Mouse (Mus musculus) splenic B cell, adult 2 months (primary cell): Measurements from ENCODE around the gene Zswim5.

Experiments
- DNase-seq: peaks from one replicate; pipeline ENCODE4 v3.0.0-alpha.2; 2011; ENCODE audit warnings: low read depth, low spot score
- H3K27me3 ChIP-seq: 2 replicates; pipeline ENCODE4 v1.6.1; 2012; ENCODE audit warnings: mild to moderate bottlenecking, low read length, moderate library complexity, mixed read lengths; ENCODE audit not compliant: control insufficient read depth, poor library complexity, insufficient read depth, severe bottlenecking
- H3K36me3 ChIP-seq: 2 replicates; pipeline ENCODE4 v1.6.1; 2012; ENCODE audit warnings: mild to moderate bottlenecking, low read length, moderate library complexity, mixed read lengths; ENCODE audit not compliant: control insufficient read depth, poor library complexity, insufficient read depth, severe bottlenecking

Gene Zswim5

DNA sequence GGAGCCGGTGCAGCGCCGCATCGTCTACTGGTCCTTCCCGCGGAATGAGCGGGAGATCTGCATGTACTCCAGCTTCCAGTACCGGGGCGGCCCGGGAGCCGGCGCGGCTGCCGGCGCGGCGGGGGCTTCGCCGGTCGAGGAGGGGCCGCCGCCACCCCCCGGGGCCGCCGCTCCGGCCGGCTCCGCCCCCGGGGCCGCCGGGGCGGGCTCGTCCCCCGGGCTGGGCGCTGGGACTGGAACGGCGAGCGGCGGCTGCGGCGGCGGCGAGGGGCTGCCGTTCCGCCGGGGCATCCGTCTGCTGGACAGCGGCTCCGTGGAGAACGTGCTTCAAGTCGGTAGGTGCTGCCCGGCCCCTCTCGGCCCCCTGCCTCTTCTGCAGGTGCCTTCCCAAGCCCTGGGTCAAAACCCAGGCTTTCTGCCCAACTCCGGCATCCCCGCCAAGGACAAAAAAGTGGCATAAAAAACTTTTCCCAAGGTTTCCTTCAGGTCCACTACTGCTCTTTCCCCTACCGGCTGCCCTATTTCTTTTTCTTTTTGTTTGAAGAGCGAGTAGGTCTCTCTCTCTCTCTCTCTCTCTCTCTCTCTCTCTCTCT lies 649 bp downstream of the Zswim5 start:
- peaks cover 4% of the 10 kb centered on the region for H3K27me3 ChIP-seq
- no peaks in the 10 kb centered on the region for H3K36me3 ChIP-seq
- peak; percentile 22 for DNase-seq

DNA sequence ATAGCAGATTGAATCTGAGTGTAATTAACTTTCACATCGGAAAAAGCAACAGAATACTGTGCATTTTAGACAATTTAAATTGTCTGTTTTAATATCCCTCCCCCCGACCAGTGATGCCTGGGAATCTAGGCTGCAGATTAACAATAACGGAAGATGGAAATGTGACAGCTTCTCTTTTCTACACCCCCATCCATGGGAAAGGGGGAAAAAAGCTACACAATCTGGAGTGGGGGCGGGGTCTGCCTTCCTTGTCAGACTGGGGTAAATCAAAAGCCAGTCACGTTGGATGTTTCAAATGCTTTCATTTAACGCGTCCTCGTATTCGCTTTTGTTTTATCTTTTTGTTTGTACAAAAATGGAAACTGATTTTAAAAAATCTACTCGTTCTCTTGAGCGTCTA lies 1.3 kb downstream of the Zswim5 start:
- Histone ChIP-seq H3K27me3 (peaks cover 2% of the 10 kb centered on the region), H3K36me3 (no peaks in the 10 kb centered on the region)
- DNase-seq, result no peak

DNA sequence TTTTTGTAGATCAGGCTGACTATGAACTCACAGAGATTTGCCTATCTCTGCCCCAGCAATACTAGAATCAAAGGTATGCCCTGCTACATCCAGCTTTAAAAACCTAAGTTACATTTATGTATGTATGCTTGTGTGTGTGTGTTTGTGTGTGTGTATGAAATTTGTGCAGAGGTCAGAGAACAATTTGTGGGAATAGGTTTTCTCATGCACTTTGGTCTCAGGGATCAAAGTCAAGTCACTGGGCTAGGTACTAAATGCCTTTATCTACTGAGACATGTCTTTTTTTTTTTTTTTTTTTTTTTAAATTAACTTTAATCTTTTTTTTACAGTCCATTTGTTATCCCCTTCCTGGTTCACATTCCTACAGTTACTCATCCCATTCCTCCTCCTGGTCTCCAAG lies 5.5 kb downstream of the Zswim5 start:
- DNase-seq, result no peak
- Histone ChIP-seq H3K36me3 (no peaks in the 10 kb centered on the region), H3K27me3 (no peaks in the 10 kb centered on the region; the same call in 1 of the 2 replicates)

DNA sequence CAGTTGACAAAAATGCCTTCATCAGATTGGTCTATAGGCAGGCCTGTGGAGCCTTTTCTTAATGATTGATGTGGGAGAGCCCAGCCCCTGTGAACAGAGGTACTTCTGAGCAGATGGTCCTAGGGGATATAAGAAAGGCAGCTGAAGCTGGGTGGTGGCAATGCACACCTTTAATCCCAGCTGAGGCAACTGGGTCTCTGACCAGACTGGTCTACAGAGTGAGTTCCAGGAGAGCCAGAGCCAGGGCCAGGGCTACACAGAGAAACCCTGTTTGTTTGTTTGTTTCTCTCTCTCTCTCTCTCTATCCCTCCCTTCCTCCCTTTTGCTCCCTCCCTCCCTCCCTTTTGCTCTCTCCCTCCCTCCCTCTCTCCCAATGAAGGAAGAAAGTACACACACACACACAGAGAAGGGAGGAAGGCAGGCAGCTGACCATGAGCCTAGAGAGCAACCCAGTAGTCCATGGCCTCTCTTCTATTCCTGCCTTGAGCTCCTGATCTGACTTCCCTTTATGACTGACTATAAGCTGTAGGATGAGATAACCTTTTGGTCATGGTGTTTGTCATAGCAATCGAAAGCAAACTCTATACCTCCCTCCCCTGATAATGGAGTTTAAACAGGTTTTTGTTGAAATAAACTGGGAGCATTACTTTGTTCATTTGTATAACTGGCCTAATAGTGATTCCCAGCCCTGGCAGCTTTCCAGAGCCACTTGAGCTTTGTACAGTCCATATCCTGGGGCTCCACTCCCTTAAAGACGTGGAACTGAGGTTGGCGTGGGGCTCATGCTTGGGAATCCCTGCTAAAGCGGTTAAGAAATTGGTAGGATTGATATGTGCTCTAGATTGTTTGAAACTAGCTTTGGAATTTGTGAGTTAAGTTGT lies 17.3 kb downstream of the Zswim5 start:
- H3K36me3 ChIP-seq, result no peaks in the 10 kb centered on the region
- H3K27me3 ChIP-seq, result no peaks in the 10 kb centered on the region
- no peak for DNase-seq

DNA sequence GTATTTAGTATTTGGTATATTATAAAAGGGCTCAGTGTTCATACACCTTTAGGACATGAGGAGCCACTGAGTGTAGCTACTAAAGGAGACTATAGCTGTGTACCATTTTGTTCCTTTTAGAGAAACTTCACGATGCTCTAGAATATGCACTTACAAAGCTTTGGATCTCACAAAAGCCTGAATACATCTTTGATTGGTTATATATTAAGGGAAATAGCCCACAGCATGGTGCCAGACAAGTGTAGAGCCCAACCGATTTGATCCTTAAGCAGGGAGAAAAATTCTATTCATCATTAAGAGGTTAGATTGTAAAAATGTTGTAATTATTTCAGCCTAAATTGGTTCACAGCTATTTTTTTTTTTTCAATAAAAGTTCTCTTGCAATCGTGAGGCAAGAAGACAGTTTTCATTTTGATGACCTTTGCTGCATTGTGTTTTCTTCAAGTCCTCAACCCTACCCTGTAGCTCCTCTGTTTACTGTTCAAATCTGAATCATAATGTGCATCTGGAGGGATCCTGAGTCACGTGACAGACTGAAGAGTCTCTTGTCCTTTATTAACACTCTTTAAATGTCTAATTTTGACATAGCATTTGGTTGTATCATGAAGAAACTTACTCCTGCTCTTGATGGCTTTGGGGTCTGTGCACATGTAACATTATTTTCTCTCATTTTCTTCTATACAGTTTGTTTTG lies 33.5 kb downstream of the Zswim5 start:
- DNase-seq, result no peak
- Histone ChIP-seq H3K36me3 (no peaks in the 10 kb centered on the region), H3K27me3 (no peaks in the 10 kb centered on the region)

DNA sequence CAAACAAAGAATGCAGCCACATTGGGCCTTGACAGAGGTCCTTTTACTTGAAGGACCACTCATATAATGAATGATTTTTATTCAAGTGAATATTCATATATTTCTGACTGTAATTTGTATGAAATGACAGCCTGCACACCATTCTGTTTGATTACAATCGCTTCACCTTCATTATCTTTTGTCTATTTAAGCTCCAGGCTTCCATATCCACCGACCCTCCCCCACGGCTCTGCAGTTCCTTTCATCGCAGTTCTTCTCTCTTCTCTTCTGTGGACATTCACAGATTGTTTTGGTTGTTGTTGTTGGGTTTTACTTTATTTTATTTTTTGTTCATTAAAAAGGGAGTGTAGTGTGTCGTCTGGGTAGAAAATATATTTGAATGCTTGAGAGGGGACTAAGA lies 34.0 kb downstream of the Zswim5 start:
- no peak for DNase-seq
- Histone ChIP-seq H3K36me3 (no peaks in the 10 kb centered on the region), H3K27me3 (no peaks in the 10 kb centered on the region)

DNA sequence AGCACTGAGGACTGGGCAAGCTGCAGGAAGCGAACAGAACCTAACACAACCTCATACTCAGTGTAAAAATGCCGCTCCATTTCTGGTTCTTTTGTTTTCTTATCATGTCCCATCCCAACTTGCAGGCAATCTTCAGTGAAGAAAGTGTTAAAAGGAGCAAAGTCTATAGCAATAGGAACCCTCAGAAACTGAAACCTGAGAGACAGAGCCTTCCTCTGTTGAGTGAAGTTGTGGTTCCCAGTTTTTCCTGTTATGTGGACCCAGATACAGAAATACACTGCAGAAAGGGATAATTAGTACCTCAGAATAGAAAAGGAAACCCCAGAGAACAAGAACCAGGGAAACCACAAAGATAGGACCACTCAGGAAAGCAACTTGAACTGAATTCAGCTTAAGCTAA lies 36.1 kb downstream of the Zswim5 start:
- no peak for DNase-seq
- Histone ChIP-seq H3K27me3 (no peaks in the 10 kb centered on the region), H3K36me3 (no peaks in the 10 kb centered on the region)

DNA sequence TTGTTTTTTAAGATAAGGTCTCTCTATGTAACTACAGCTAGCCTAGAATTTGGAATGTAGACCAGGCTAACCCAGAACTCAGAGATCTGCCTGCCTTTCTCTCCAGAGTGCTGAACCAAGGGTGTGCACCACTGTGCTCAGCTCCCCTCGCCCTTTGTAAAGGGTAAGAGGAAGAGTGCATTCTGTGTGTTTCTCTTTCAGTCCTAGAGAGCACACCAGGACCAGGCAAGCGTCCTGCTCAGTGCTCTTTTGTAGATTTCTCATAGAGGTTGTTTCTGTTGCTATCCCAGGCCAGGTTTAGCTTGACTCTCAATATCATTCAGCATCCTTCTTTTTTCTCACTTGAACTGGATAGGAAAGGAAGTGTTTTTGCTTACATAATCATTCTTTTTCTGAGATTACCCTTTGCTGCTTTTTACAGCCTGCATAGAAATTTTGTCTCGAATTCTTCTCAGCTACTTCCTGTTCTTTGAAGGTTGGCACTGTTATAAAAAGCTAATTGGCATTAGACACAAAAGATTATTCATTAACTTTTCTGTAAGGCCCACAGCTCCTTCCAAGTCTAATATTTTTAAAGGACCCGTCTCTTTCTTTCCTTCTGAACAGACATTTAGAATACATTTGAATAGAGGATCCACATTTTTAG lies 51.0 kb downstream of the Zswim5 start:
- H3K27me3 ChIP-seq, result 0 out of 2 replicates have a peak, but pooled peaks cover 2% of the 10 kb centered on the region
- DNase-seq, result no peak
- H3K36me3 ChIP-seq, result no peaks in the 10 kb centered on the region

DNA sequence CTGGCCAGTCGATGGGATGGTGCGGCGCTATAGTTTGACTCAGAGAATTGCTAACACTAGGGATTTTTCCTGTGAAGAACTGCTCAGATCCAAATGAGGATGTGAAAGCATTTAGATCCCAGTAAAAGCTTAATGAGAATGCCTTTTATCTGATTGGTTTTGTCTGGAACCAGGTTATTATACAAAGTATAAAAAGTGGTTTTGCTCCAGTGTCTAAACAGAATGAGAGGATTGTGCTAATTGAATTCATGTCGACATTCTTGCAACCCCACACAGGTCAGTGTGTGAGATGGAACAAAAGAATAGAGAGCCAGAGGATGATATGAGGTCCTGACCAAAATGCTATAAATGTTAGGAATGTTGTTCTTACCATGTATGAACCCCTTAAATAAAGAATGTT lies 62.4 kb downstream of the Zswim5 start:
- H3K27me3 ChIP-seq, result no peaks in the 10 kb centered on the region
- DNase-seq, result no peak

DNA sequence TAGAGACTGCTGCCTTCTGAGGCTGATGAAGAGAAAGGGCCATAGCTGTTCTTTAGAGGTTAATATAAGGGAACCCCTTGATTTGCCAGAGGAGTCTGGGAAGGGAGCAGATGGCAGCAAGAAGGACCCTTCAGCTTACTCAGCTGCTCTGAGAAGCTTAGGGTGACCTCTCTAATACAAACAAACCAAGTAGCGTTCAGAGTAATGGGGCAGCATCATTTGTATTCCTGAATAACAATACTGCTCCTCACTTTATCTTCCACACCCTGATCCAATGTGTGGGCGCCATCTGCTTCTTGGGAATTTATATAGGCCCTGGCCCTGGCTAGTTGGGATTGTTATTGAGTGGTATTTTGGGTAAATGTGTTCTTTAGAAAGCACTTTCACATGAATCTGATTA lies 65.5 kb downstream of the Zswim5 start:
- H3K36me3 ChIP-seq, result no peaks in the 10 kb centered on the region
- DNase-seq, result no peak
- H3K27me3 ChIP-seq, result no peaks in the 10 kb centered on the region

More for the DNA sequence above, 62.4 kb downstream of the Zswim5 start:
- no peaks in the 10 kb centered on the region for H3K36me3 ChIP-seq

DNA sequence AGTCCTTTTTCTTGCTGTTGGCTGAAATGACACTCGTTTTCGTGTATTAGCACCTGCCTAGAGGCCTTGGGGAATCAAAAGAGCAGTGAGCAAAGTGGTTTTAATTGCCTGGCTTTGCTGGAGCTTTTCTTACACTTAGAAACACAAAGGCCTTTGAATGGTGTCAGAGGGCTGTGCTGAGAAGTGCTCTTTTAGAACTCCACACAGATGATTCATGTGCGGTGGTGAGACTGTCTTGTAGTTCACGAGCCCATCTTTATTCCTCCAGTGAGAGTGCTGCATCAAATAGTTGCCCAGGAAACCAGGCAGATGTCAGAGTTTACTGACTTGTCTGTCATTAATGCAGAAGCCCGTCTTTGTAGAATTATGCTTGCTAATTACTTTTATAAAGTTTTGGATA lies 66.9 kb downstream of the Zswim5 start:
- Histone ChIP-seq H3K36me3 (no peaks in the 10 kb centered on the region), H3K27me3 (no peaks in the 10 kb centered on the region)
- DNase-seq, result no peak

DNA sequence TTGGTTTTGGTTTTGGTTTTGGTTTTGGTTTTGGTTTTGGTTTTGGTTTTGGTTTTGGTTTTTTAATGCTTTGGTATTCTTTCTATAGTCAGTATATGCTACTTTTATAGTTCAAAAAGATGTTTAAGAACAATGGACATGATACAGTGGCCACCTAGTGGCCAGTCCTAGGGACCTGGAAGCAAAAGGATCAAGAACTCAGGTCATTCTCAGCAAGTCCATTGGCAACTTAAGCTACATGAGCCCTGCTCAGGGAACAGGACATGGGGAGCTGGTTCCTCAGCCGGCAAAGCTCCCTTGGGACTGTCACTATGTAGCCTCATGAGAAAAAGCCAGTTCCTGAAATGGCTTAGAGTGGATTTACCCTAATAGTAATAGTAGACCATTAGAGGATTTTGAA lies 74.5 kb downstream of the Zswim5 start:
- no peaks in the 10 kb centered on the region for H3K36me3 ChIP-seq
- DNase-seq, result peak; percentile 25
- H3K27me3 ChIP-seq, result no peaks in the 10 kb centered on the region

DNA sequence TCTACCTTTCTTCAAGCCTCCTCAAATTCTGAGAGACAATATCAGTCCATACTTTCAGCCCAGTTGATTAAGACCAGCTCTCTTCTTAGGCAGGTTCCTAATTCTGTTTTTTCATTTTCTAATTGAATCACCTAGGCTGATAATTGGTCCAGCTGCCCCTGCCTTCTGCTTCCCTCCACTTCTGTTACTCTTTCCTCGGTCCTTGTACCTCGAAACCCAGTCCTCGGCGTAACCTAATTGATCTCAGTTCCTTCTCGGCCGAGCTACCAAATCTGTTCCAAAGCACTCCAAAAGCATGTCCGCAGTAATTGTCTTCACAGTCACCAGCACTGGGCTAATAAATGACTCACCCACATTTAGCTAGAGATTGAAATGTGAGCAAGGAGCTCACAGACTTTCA lies 77.8 kb downstream of the Zswim5 start:
- DNase-seq, result no peak
- no peaks in the 10 kb centered on the region for H3K36me3 ChIP-seq
- H3K27me3 ChIP-seq, result no peaks in the 10 kb centered on the region

DNA sequence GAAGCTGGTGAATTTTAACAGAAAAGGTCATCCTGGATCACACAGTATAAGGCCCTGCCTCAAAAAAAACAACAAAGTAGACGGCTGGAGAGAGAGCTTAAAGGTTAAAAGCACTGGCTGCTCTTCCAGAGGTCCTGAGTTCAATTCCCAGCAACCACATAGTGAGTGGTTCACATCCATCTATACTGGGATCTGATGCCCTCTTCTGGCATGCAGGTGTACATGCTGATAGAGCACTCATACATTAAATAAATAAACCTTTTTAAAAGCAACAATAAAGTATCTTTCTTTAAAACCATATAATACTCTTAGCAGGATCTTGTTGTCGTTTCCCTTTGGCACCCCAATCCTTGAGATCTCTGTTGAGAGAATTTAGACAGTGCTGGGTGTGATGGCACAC lies 99.3 kb downstream of the Zswim5 start:
- Histone ChIP-seq H3K27me3 (no peaks in the 10 kb centered on the region), H3K36me3 (no peaks in the 10 kb centered on the region)
- no peak for DNase-seq

DNA sequence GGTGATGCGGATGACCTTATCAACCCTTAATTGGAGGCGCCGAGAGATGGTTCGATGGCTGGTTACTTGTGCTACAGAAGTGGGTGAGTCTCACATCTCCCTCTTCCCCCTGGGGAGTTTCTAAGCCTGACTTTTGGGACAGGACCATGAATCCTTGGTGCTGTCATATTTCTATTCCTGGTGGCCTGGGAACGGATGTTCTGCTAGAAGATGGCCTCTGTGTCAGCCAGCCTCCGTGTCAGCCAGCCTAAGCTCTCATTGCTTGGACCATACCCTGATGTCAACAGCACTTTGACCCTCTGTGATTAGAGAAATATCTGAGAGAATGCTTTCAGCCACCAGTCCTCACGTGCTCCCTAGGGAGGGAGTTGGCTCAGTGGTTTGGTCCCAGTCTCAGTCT lies 108.5 kb downstream of the Zswim5 start:
- no peak for DNase-seq

More for the DNA sequence above, 108.5 kb downstream of the Zswim5 start:
- Histone ChIP-seq H3K27me3 (no peaks in the 10 kb centered on the region), H3K36me3 (0 out of 2 replicates have a peak, but pooled peaks cover under 1% of the 10 kb centered on the region)
